Mouse (Mus musculus) forebrain, embryonic 10.5 days (tissue): Measurements from ENCODE around the gene B4galnt3. TPM values are rescaled to one million over a fixed set of nuclear protein-coding genes. Genes with fewer than 3 reads are reported as not detected.

ENCODE experiments used
- DNase-seq: peaks from one replicate; pipeline ENCODE4 v3.0.0-alpha.2; 2017; ENCODE audit warnings: low spot score; ENCODE audit errors: extremely low spot score
- H3K27ac ChIP-seq: fragments of 300-500 bp; sonication (generic); 2 replicates; pipeline ENCODE4 v1.5.1; 2016; ENCODE audit warnings: mild to moderate bottlenecking
- H3K27me3 ChIP-seq: fragments of 300-500 bp; sonication (generic); 2 replicates; pipeline ENCODE4 v1.6.1; 2016; ENCODE audit warnings: mild to moderate bottlenecking; ENCODE audit not compliant: poor library complexity, severe bottlenecking
- H3K36me3 ChIP-seq: fragments of 300-500 bp; sonication (generic); replicated peaks from 2 replicates; pipeline ENCODE4 v1.6.1; 2016; ENCODE audit warnings: mild to moderate bottlenecking, moderate library complexity
- H3K4me1 ChIP-seq: fragments of 300-500 bp; sonication (generic); 2 replicates; pipeline ENCODE4 v1.6.1; 2016
- H3K4me3 ChIP-seq: fragments of 300-500 bp; sonication (generic); 2 replicates; pipeline ENCODE4 v1.5.1; 2016; ENCODE audit warnings: mild to moderate bottlenecking, moderate library complexity
- H3K9me3 ChIP-seq: fragments of 300-500 bp; sonication (generic); 2 replicates; pipeline ENCODE4 v1.6.1; 2016; ENCODE audit warnings: mild to moderate bottlenecking, moderate library complexity
- WGBS: fragments of 180-500 bp; shearing (Covaris S2); methylation state at CpG from one replicate; pipeline ENCODE4 v1.1.7; 2016; 5-methylcytosine and 5-hydroxymethylcytosine counted together
- polyA plus RNA-seq: library from polyadenylated mRNA; unstranded; fragments of >200 nt; fragmentation: Nextera tagmentation; extraction: Ambion mirVana; gene quantifications from 2 replicates; pipeline ENCODE4 v1.2.1, GENCODE M21; 2016

B4galnt3 gene
- polyA plus RNA-seq, 1 experiment from 2014 or later, result 0.25 TPM

GRCm38 (mm10) chr6:120262886-120263531, 31.4 kb downstream of the B4galnt3 start:
- Histone ChIP-seq H3K27ac (no peak overlapping the region), H3K36me3 (no peaks in the 10 kb centered on the region), H3K27me3 (no peaks in the 10 kb centered on the region), H3K9me3 (no peaks in the 10 kb centered on the region), H3K4me1 (peaks cover 4% of the 10 kb centered on the region; the same call in 1 of the 2 replicates), H3K4me3 (no peak overlapping the region)
- 63% methylated on average over 12 of the region's 12 CpGs for WGBS
- no peak for DNase-seq

- Histone ChIP-seq H3K4me3 (no peak overlapping the region), H3K27me3 (no peaks in the 10 kb centered on the region), H3K36me3 (no peaks in the 10 kb centered on the region), H3K27ac (no peak overlapping the region), H3K9me3 (no peaks in the 10 kb centered on the region), H3K4me1 (peaks cover 11% of the 10 kb centered on the region)
- no peak for DNase-seq
- 29% methylated on average over 9 of the region's 9 CpGs for WGBS
These were observed 34.9 kb downstream of the B4galnt3 start for GRCm38 (mm10) chr6:120259481-120259880.

GRCm38 (mm10) chr6:120256431-120256935, 37.9 kb downstream of the B4galnt3 start:
- 67% methylated on average over 5 of the region's 5 CpGs for WGBS
- no peak for DNase-seq
- no peaks in the 10 kb centered on the region for H3K27me3 ChIP-seq
- H3K4me1 ChIP-seq, result peaks cover 7% of the 10 kb centered on the region
- H3K9me3 ChIP-seq, result no peaks in the 10 kb centered on the region
- H3K4me3 ChIP-seq, result no peak overlapping the region
- H3K36me3 ChIP-seq, result no peaks in the 10 kb centered on the region
- H3K27ac ChIP-seq, result no peak overlapping the region

- 90% methylated on average over 12 of the region's 12 CpGs for WGBS
- Histone ChIP-seq H3K9me3 (no peaks in the 10 kb centered on the region), H3K27ac (no peak overlapping the region), H3K36me3 (no peaks in the 10 kb centered on the region), H3K4me3 (no peak overlapping the region), H3K4me1 (peaks cover 7% of the 10 kb centered on the region), H3K27me3 (no peaks in the 10 kb centered on the region)
- no peak for DNase-seq
These were observed 38.7 kb downstream of the B4galnt3 start for GRCm38 (mm10) chr6:120255701-120256100.

GRCm38 (mm10) chr6:120255144-120255543, 39.2 kb downstream of the B4galnt3 start:
- no peak overlapping the region for H3K27ac ChIP-seq
- WGBS, result 86% methylated on average over 4 of the region's 4 CpGs
- H3K4me3 ChIP-seq, result no peak overlapping the region
- DNase-seq, result no peak
- H3K36me3 ChIP-seq, result no peaks in the 10 kb centered on the region
- peaks cover 7% of the 10 kb centered on the region for H3K4me1 ChIP-seq
- H3K27me3 ChIP-seq, result no peaks in the 10 kb centered on the region
- no peaks in the 10 kb centered on the region for H3K9me3 ChIP-seq

GRCm38 (mm10) chr6:120254640-120255039, 39.7 kb downstream of the B4galnt3 start:
- H3K27me3 ChIP-seq, result no peaks in the 10 kb centered on the region
- H3K27ac ChIP-seq, result no peak overlapping the region
- H3K9me3 ChIP-seq, result no peaks in the 10 kb centered on the region
- 58% methylated on average over 4 of the region's 4 CpGs for WGBS
- H3K36me3 ChIP-seq, result no peaks in the 10 kb centered on the region
- DNase-seq, result no peak
- H3K4me1 ChIP-seq, result peaks cover 7% of the 10 kb centered on the region
- no peak overlapping the region for H3K4me3 ChIP-seq

GRCm38 (mm10) chr6:120252741-120253140, 41.6 kb downstream of the B4galnt3 start:
- H3K36me3 ChIP-seq, result no peaks in the 10 kb centered on the region
- H3K4me3 ChIP-seq, result no peak overlapping the region
- DNase-seq, result no peak
- H3K27ac ChIP-seq, result no peak overlapping the region
- H3K27me3 ChIP-seq, result no peaks in the 10 kb centered on the region
- peaks cover 7% of the 10 kb centered on the region for H3K4me1 ChIP-seq
- H3K9me3 ChIP-seq, result no peaks in the 10 kb centered on the region
- WGBS, result 97% methylated on average over 2 of the region's 2 CpGs

- Histone ChIP-seq H3K27ac (no peak overlapping the region), H3K27me3 (no peaks in the 10 kb centered on the region), H3K36me3 (no peaks in the 10 kb centered on the region), H3K4me3 (no peak overlapping the region), H3K4me1 (peaks cover 7% of the 10 kb centered on the region), H3K9me3 (no peaks in the 10 kb centered on the region)
- 88% methylated on average over 7 of the region's 7 CpGs for WGBS
- no peak for DNase-seq
These were observed 43.3 kb downstream of the B4galnt3 start for GRCm38 (mm10) chr6:120251010-120251409.

- no peaks in the 10 kb centered on the region for H3K36me3 ChIP-seq
- no peak overlapping the region for H3K4me3 ChIP-seq
- H3K9me3 ChIP-seq, result no peaks in the 10 kb centered on the region
- no peak overlapping the region for H3K27ac ChIP-seq
- peaks cover 4% of the 10 kb centered on the region for H3K4me1 ChIP-seq
- DNase-seq, result no peak
- 72% methylated on average over 5 of the region's 5 CpGs for WGBS
- H3K27me3 ChIP-seq, result no peaks in the 10 kb centered on the region
These were observed 44.5 kb downstream of the B4galnt3 start for GRCm38 (mm10) chr6:120249831-120250230.

GRCm38 (mm10) chr6:120246676-120247075, 47.7 kb downstream of the B4galnt3 start:
- Histone ChIP-seq H3K27me3 (no peaks in the 10 kb centered on the region), H3K36me3 (no peaks in the 10 kb centered on the region), H3K4me3 (no peak overlapping the region), H3K27ac (no peak overlapping the region), H3K4me1 (no peaks in the 10 kb centered on the region), H3K9me3 (no peaks in the 10 kb centered on the region)
- DNase-seq, result no peak
- WGBS, result 87% methylated on average over 5 of the region's 5 CpGs

- Histone ChIP-seq H3K9me3 (no peaks in the 10 kb centered on the region), H3K27ac (no peak overlapping the region), H3K4me3 (no peak overlapping the region), H3K27me3 (no peaks in the 10 kb centered on the region), H3K36me3 (no peaks in the 10 kb centered on the region), H3K4me1 (no peaks in the 10 kb centered on the region)
- 85% methylated on average over 8 of the region's 8 CpGs for WGBS
- no peak for DNase-seq
These were observed 51.1 kb downstream of the B4galnt3 start for GRCm38 (mm10) chr6:120243250-120243649.

GRCm38 (mm10) chr6:120242530-120242929, 51.8 kb downstream of the B4galnt3 start:
- H3K27me3 ChIP-seq, result no peaks in the 10 kb centered on the region
- no peak overlapping the region for H3K27ac ChIP-seq
- H3K4me3 ChIP-seq, result no peak overlapping the region
- 88% methylated on average over 8 of the region's 8 CpGs for WGBS
- no peaks in the 10 kb centered on the region for H3K36me3 ChIP-seq
- no peak for DNase-seq
- H3K9me3 ChIP-seq, result no peaks in the 10 kb centered on the region
- H3K4me1 ChIP-seq, result no peaks in the 10 kb centered on the region

GRCm38 (mm10) chr6:120241453-120241852, 52.9 kb downstream of the B4galnt3 start:
- H3K36me3 ChIP-seq, result no peaks in the 10 kb centered on the region
- no peak for DNase-seq
- H3K9me3 ChIP-seq, result no peaks in the 10 kb centered on the region
- no peak overlapping the region for H3K4me3 ChIP-seq
- WGBS, result 92% methylated on average over 12 of the region's 12 CpGs
- no peaks in the 10 kb centered on the region; the same call in 1 of the 2 replicates for H3K4me1 ChIP-seq
- no peak overlapping the region for H3K27ac ChIP-seq
- H3K27me3 ChIP-seq, result no peaks in the 10 kb centered on the region
